Mouse (Mus musculus): ENCODE measurements around the gene Mterf1a. TPM values are rescaled to one million over a fixed set of nuclear protein-coding genes. Genes with fewer than 3 reads are reported as not detected.
"Not testable (repeated sequence)": the region's sequence is repeated elsewhere in the genome, so short reads cannot be mapped to it uniquely, and the experiment has no call there.

Mterf1a gene
- 6.7 TPM for polyA plus RNA-seq (2021)

DNA sequence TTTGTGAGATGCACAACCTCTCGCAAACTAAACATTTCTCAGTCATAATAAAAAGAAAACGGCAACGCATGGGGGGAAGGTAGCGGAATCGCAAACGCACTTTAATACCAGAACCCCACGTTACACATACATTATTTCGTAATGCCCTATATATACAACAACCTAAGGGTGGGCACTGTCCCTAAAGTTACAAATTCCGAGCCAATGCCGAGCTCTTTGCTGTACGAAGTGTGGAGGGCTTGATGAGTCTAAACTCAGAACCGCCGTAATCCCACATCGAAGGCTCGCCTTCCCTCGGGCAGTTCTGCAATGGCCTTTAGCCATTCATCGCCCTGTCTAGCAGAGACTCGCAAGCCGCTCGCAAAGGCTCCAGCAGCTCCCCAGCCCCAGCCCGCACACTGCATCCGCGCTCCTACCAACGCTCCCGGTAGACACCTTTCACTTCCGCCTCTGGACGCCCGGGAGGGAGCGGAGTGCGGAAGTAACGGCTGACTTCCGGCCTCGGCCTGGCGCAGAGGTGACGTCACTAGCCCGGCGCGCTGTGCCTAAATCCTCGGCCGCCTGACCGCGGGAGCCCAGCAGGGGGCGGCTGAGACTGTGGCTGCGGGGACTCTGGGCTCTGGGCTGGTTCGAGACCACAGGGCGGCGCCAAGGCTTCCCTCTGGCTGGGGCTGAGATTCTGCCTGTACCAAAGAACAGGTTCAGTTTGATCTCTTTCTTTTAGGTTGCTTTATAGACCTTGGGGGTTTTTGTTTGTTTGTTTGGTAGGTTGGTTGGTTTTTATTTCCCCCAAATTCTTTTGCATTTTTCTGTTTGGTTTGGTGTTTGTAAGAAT lies at the start of gene Mterf1a:
Mterf1a (minus strand) TSS at position 475 of the 835 bp plus-strand sequence.
- H3K27me3 ChIP-seq; POLR2A ChIA-PET; DNase-seq (ENCODE audit: low read depth, low spot score): not testable (repeated sequence)
- in situ Hi-C loops (cut with MboI; ENCODE audit: low pct_unique_long_range_greater_than_20kb): loop anchor here (5.0 kb wide), 1 partner anchor 304 kb away; no protein-coding TSS in a partner anchor
- TF ChIP-seq CTCF (IDR thresholded peaks at IDR 0.05): peak; percentile 92
- CTCF ChIA-PET: interaction anchor here (0.9 kb wide), 1 partner anchor 293 kb away, joined by 3 read pairs; no protein-coding TSS in a partner anchor
- ATAC-seq: peak; percentile 100

DNA sequence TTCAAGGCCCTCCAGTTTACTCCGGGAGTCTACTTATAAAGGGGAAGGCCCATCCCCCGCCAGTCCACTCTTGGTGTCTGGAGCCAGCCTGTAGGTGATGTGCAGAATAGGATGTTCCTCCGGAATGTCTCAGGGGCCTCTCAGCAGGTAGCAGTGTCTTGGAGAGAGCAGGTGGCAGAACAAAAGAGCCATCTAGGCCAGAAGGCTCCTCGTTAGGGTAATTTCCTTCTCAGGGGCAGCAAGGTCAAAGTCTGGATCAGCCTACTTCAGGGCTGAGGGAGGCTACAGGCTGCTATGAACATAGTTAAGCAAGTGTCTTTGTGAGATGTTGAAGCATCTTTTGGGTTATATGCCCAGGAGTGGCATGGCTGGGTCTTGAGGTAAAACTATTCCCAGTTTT lies 49.4 kb upstream of the Mterf1a start:
- POLR2A ChIA-PET; ATAC-seq; CTCF ChIA-PET; in situ Hi-C loops (cut with MboI; ENCODE audit: low pct_unique_long_range_greater_than_20kb); DNase-seq (ENCODE audit: low read depth, low spot score); H3K27me3 ChIP-seq: not testable (repeated sequence)

DNA sequence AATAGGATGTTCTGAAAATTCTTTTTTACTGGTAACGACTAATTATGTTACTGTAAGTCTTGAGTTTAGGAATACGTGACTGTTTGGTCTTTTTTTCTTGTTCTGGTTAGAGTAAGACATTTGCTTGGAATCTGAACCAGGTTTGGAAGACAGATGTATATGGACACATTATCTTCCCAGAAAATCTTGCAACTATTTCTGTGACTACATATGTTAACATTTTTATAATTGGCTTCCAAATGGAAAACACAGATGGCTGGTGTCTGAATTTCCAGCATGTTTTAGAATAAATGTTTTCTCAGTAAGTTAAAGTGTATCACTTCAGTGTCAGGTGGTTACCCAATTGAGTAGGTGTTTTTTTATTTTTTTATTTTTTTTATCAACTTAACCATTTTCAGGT lies 47.5 kb upstream of the Mterf1a start:
- no peaks in the 10 kb centered on the region for H3K27me3 ChIP-seq
- no peak for TF ChIP-seq CTCF (IDR thresholded peaks at IDR 0.05)
- no peak for ATAC-seq
- CTCF ChIA-PET: no interaction called here
- in situ Hi-C loops (cut with MboI; ENCODE audit: low pct_unique_long_range_greater_than_20kb): no loop called here
- DNase-seq (ENCODE audit: low read depth, low spot score): no peak
- POLR2A ChIA-PET: no interaction called here

DNA sequence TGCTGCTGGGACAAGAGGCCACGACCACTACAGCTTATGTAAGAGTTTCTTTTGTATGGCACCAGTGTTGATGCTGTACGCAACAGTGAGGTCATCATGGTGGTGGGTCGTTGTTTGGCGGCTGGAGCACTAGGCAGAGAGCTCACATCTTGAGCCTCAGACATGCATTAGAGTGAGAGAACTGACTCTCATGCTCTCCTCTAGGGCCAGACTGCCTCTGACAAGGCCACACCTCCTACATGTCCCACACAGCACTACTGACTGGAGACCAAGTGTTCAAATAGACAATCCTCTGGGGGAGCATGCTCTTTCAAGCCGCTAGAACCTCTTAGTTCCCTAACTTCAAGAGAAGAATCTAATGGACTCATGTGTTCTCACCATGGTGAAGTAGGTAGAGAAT lies 45.6 kb upstream of the Mterf1a start:
- in situ Hi-C loops (cut with MboI; ENCODE audit: low pct_unique_long_range_greater_than_20kb): no loop called here
- TF ChIP-seq CTCF (IDR thresholded peaks at IDR 0.05): no peak
- ChIA-PET POLR2A (no interaction called here), CTCF (interaction anchor here (0.9 to 1.5 kb wide), 3 partner anchors 9 to 13 kb away, joined by 3 to 4 read pairs (median 3); no protein-coding TSS in a partner anchor)
- H3K27me3 ChIP-seq: no peaks in the 10 kb centered on the region
- DNase-seq (ENCODE audit: low read depth, low spot score) (no peak), ATAC-seq (no peak)

DNA sequence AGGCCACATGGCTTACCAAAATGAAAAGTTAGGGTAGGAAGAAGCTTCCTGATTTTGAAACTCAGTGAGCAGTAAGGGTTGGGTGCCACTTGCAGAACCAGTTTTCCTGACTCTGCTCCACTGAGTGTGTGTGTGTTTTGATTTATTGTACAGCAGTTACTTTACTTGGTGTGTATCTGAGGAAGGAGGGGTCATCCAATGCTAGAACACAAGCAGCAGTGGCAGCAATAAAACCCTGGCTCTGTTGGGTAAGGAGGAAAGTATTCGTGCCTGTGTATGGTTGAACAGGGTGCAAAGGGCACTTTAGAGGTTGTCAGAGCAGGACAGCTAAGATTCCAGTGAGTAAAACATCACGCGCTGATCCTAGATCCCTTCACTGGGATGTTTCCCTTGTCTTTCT lies 45.2 kb upstream of the Mterf1a start:
- in situ Hi-C loops (cut with MboI; ENCODE audit: low pct_unique_long_range_greater_than_20kb): no loop called here
- POLR2A ChIA-PET: no interaction called here

DNA sequence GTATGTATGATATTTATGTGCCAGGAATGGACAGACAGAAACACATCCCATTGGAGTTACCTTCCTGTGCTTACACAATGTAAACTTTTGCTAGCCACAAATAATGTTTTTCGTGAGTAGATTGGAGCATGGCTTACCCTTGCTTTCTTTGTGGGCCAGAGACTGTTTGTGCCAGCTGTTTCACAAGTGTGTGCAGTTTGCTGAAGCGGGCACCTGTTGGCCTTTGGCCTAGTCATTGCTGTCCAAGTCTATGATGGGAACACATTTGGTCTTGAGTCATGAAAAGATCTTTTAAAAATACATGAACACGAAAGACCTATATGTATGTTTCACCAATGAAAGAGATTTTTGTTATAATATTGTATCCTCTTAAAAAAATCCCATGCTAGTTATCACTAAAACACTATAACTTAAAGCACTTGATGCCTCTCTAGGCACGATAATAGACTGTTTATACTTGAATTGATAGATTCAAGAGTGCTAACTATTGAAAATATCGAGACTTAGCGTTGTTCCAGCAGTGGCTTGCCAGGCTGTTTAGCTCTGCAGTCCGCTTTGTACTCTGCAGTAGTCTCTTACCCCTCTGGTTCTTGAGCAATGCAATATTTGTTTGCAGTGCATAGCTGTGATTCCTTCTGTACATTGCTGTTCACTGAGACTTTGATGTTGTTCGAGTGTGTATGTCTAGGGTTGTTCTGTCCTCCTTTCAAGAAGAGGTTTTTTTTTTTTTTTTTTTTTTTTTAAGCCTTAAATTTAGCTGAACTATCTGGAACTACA lies 42.2 kb upstream of the Mterf1a start:
- TF ChIP-seq CTCF (IDR thresholded peaks at IDR 0.05): no peak
- ChIA-PET POLR2A (no interaction called here), CTCF (interaction anchor here (0.8 to 1.6 kb wide), 2 partner anchors 15 to 24 kb away, joined by 3 to 4 read pairs; no protein-coding TSS in a partner anchor)
- in situ Hi-C loops (cut with MboI; ENCODE audit: low pct_unique_long_range_greater_than_20kb): no loop called here
- ATAC-seq: no peak
- no peak for DNase-seq (ENCODE audit: low read depth, low spot score)
- H3K27me3 ChIP-seq: no peaks in the 10 kb centered on the region

More for the DNA sequence above, 45.2 kb upstream of the Mterf1a start:
- ATAC-seq: no peak
- H3K27me3 ChIP-seq: no peaks in the 10 kb centered on the region
- CTCF ChIA-PET: interaction anchor here (0.9 to 1.5 kb wide), 5 partner anchors 9 to 33 kb away, joined by 3 to 4 read pairs (median 3); no protein-coding TSS in a partner anchor
- no peak for TF ChIP-seq CTCF (IDR thresholded peaks at IDR 0.05)
- no peak for DNase-seq (ENCODE audit: low read depth, low spot score)

DNA sequence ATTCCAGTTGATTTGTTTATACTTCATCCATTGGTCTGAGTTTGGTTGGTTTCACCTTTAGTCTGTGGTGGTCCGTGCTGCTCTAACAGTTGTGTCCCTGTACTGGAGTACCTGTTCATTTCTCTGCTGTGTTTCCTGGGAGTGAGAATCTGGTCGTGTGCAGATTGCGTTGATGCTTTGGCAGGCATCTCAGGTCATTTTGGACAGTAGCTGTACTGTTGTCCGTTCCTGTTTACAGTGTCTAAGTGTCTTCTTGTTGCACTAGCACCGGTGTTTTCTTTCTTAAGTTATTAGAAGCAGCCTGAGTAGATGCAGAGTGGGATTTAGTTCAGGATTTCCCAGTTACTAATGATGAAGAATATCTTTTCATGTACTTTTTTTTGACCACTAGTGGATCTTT lies 41.5 kb upstream of the Mterf1a start:
- POLR2A ChIA-PET: no interaction called here

DNA sequence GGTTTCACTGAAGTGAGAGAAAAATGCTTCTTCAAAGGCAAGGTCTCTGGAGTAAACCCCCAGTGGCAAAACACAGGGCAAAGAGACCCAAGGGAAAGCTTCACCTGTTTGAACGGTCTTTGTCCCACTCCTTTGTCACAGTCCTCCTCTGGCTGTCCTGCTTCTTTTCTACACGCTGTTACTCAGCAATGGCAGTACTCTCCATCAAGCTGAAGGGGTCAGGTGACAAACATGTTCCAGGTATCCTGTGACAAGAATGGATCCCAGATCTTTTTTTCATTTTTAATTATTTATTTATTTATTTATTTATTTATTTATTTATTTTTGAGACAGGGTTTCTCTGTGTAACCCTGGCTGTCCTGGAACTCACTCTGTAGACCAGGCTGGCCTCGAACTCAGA lies 39.8 kb upstream of the Mterf1a start:
- ATAC-seq (no peak), DNase-seq (ENCODE audit: low read depth, low spot score) (no peak)
- CTCF ChIA-PET: interaction anchor here (1.5 kb wide), 1 partner anchor 15 kb away, joined by 3 read pairs; no protein-coding TSS in a partner anchor
- in situ Hi-C loops (cut with MboI; ENCODE audit: low pct_unique_long_range_greater_than_20kb): no loop called here
- POLR2A ChIA-PET: no interaction called here
- TF ChIP-seq CTCF (IDR thresholded peaks at IDR 0.05): no peak
- no peaks in the 10 kb centered on the region for H3K27me3 ChIP-seq

More for the DNA sequence above, 41.5 kb upstream of the Mterf1a start:
- TF ChIP-seq CTCF (IDR thresholded peaks at IDR 0.05): no peak
- CTCF ChIA-PET: no interaction called here
- in situ Hi-C loops (cut with MboI; ENCODE audit: low pct_unique_long_range_greater_than_20kb): no loop called here
- DNase-seq (ENCODE audit: low read depth, low spot score) (no peak), ATAC-seq (no peak)
- H3K27me3 ChIP-seq: no peaks in the 10 kb centered on the region

DNA sequence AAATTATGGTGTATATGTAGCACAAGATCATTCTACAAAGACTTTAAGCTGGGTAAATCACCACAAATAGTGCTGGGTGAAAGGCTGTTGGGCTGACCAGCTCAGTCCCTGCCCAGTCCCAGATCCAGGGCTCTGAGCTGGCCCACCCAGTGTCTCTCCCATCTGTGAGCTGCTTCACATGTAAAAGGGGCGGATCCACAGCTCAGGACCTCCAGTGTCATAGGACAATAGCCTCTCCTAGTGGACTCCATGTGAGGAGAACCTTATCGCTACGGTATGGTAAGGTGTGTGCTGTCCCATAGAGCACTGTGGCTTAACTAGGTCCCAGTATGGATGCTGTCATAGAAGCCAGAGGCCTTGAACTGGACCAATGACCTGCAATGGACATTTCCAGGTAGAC lies 37.9 kb upstream of the Mterf1a start:
- ATAC-seq (no peak), DNase-seq (ENCODE audit: low read depth, low spot score) (no peak)
- no peaks in the 10 kb centered on the region for H3K27me3 ChIP-seq
- ChIA-PET POLR2A (interaction anchor here (0.9 kb wide), 1 partner anchor 283 kb away, joined by 3 read pairs; no protein-coding TSS in a partner anchor), CTCF (no interaction called here)
- no peak for TF ChIP-seq CTCF (IDR thresholded peaks at IDR 0.05)
- in situ Hi-C loops (cut with MboI; ENCODE audit: low pct_unique_long_range_greater_than_20kb): no loop called here

DNA sequence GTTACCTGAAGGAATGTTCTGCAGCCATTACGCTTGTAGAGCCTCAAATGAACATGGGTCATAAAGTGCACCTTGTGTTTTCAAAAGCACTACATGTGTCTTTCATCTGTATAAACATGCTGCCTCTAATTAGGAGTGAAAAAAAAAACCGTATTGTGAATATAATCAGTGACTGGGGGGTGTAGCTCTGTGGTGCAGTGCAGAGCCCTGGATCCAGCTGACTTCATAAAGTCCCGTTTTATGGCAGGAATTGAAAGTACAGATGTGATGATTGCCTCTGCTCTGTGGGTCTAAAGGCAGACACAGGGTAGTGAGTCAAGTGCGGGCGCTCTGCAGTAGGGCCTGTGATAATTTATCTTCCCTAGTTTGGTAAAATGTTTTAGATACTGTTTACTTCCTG lies 37.0 kb upstream of the Mterf1a start:
- CTCF ChIA-PET: interaction anchor here (0.8 to 2.1 kb wide), 3 partner anchors 8 to 10 kb away, joined by 3 to 5 read pairs (median 4); no protein-coding TSS in a partner anchor

More for the DNA sequence above, 37.0 kb upstream of the Mterf1a start:
- POLR2A ChIA-PET: no interaction called here
- no peaks in the 10 kb centered on the region for H3K27me3 ChIP-seq
- in situ Hi-C loops (cut with MboI; ENCODE audit: low pct_unique_long_range_greater_than_20kb): no loop called here
- TF ChIP-seq CTCF (IDR thresholded peaks at IDR 0.05): no peak
- ATAC-seq (no peak), DNase-seq (ENCODE audit: low read depth, low spot score) (no peak)
